Mouse (Mus musculus): Measurements from ENCODE around the gene Dok5. TPM values are rescaled to one million over a fixed set of nuclear protein-coding genes. Genes with fewer than 3 reads are reported as not detected.

The Dok5 gene
- not detected in 2 replicates for polyA plus RNA-seq (2012; ENCODE audit: insufficient read depth, low replicate concordance)

GRCm38 (mm10) chr2:170731632-170732561 is at the start of gene Dok5:
Dok5 (plus strand) TSS chr2:170731807.
- Histone ChIP-seq H3K4me3 (replicated peaks) (peak within 1 kb of the TSS; percentile 33), H3K27me3 (replicated peaks) (peaks cover 6% of the 10 kb centered on the region), H3K36me3 (replicated peaks; ENCODE audit: low read length) (no peaks in the 10 kb centered on the region), H3K4me1 (no peaks in the 10 kb centered on the region), H3K9me3 (peaks cover 61% of the 10 kb centered on the region)
- TF ChIP-seq GATA1 (IDR thresholded peaks at IDR 0.05; ENCODE audit: borderline replicate concordance, low read length) (no peak), FLI1 (IDR thresholded peaks at IDR 0.05; ENCODE audit: low read length) (no peak)

- TF ChIP-seq GATA1 (IDR thresholded peaks at IDR 0.05; ENCODE audit: borderline replicate concordance, low read length): no peak
- TF ChIP-seq FLI1 (IDR thresholded peaks at IDR 0.05; ENCODE audit: low read length): no peak
- Histone ChIP-seq H3K4me1 (no peaks in the 10 kb centered on the region), H3K36me3 (replicated peaks; ENCODE audit: low read length) (no peaks in the 10 kb centered on the region), H3K27me3 (replicated peaks) (no peaks in the 10 kb centered on the region), H3K9me3 (peaks cover 58% of the 10 kb centered on the region), H3K4me3 (replicated peaks) (no peak overlapping the region)
Measured at GRCm38 (mm10) chr2:170683385-170683784, 48.2 kb upstream of the Dok5 start.

GRCm38 (mm10) chr2:170695071-170695936 is 36.3 kb upstream of the Dok5 start:
- Histone ChIP-seq H3K27me3 (replicated peaks) (no peaks in the 10 kb centered on the region), H3K9me3 (peaks cover 74% of the 10 kb centered on the region), H3K36me3 (replicated peaks; ENCODE audit: low read length) (no peaks in the 10 kb centered on the region), H3K4me3 (replicated peaks) (peak overlapping the region; percentile 72), H3K4me1 (no peaks in the 10 kb centered on the region)
- TF ChIP-seq GATA1 (IDR thresholded peaks at IDR 0.05; ENCODE audit: borderline replicate concordance, low read length): no peak
- no peak for TF ChIP-seq FLI1 (IDR thresholded peaks at IDR 0.05; ENCODE audit: low read length)

- no peaks in the 10 kb centered on the region for H3K4me1 ChIP-seq
- no peaks in the 10 kb centered on the region for H3K36me3 ChIP-seq (replicated peaks; ENCODE audit: low read length)
- no peaks in the 10 kb centered on the region for H3K27me3 ChIP-seq (replicated peaks)
- peak overlapping the region; percentile 72 for H3K4me3 ChIP-seq (replicated peaks)
- TF ChIP-seq FLI1 (IDR thresholded peaks at IDR 0.05; ENCODE audit: low read length) (no peak), GATA1 (IDR thresholded peaks at IDR 0.05; ENCODE audit: borderline replicate concordance, low read length) (no peak)
- peaks cover 77% of the 10 kb centered on the region for H3K9me3 ChIP-seq
Measured at GRCm38 (mm10) chr2:170695937-170696510, 35.6 kb upstream of the Dok5 start.

- H3K9me3 ChIP-seq: peaks cover 69% of the 10 kb centered on the region
- no peak overlapping the region for H3K4me3 ChIP-seq (replicated peaks)
- no peak for TF ChIP-seq GATA1 (IDR thresholded peaks at IDR 0.05; ENCODE audit: borderline replicate concordance, low read length)
- no peak for TF ChIP-seq FLI1 (IDR thresholded peaks at IDR 0.05; ENCODE audit: low read length)
- H3K27me3 ChIP-seq (replicated peaks): no peaks in the 10 kb centered on the region
- no peaks in the 10 kb centered on the region for H3K36me3 ChIP-seq (replicated peaks; ENCODE audit: low read length)
- H3K4me1 ChIP-seq: no peaks in the 10 kb centered on the region
Measured at GRCm38 (mm10) chr2:170700471-170700870, 31.1 kb upstream of the Dok5 start.

GRCm38 (mm10) chr2:170706488-170706887 is 25.1 kb upstream of the Dok5 start:
- TF ChIP-seq GATA1 (IDR thresholded peaks at IDR 0.05; ENCODE audit: borderline replicate concordance, low read length) (no peak), FLI1 (IDR thresholded peaks at IDR 0.05; ENCODE audit: low read length) (no peak)
- H3K36me3 ChIP-seq (replicated peaks; ENCODE audit: low read length): no peaks in the 10 kb centered on the region
- peak overlapping the region; percentile 53 for H3K4me3 ChIP-seq (replicated peaks)
- no peaks in the 10 kb centered on the region for H3K27me3 ChIP-seq (replicated peaks)
- peaks cover 69% of the 10 kb centered on the region for H3K9me3 ChIP-seq
- H3K4me1 ChIP-seq: no peaks in the 10 kb centered on the region

GRCm38 (mm10) chr2:170707672-170708071 is 23.9 kb upstream of the Dok5 start:
- no peak for TF ChIP-seq FLI1 (IDR thresholded peaks at IDR 0.05; ENCODE audit: low read length)
- no peak for TF ChIP-seq GATA1 (IDR thresholded peaks at IDR 0.05; ENCODE audit: borderline replicate concordance, low read length)
- Histone ChIP-seq H3K9me3 (peaks cover 78% of the 10 kb centered on the region), H3K27me3 (replicated peaks) (no peaks in the 10 kb centered on the region), H3K4me1 (no peaks in the 10 kb centered on the region), H3K36me3 (replicated peaks; ENCODE audit: low read length) (no peaks in the 10 kb centered on the region), H3K4me3 (replicated peaks) (no peak overlapping the region)

GRCm38 (mm10) chr2:170708901-170709300 is 22.7 kb upstream of the Dok5 start:
- peaks cover 81% of the 10 kb centered on the region for H3K9me3 ChIP-seq
- H3K4me1 ChIP-seq: no peaks in the 10 kb centered on the region
- H3K36me3 ChIP-seq (replicated peaks; ENCODE audit: low read length): no peaks in the 10 kb centered on the region
- TF ChIP-seq GATA1 (IDR thresholded peaks at IDR 0.05; ENCODE audit: borderline replicate concordance, low read length): no peak
- TF ChIP-seq FLI1 (IDR thresholded peaks at IDR 0.05; ENCODE audit: low read length): no peak
- H3K27me3 ChIP-seq (replicated peaks): no peaks in the 10 kb centered on the region
- H3K4me3 ChIP-seq (replicated peaks): no peak overlapping the region

- peaks cover 76% of the 10 kb centered on the region for H3K9me3 ChIP-seq
- no peak overlapping the region for H3K4me3 ChIP-seq (replicated peaks)
- no peak for TF ChIP-seq GATA1 (IDR thresholded peaks at IDR 0.05; ENCODE audit: borderline replicate concordance, low read length)
- TF ChIP-seq FLI1 (IDR thresholded peaks at IDR 0.05; ENCODE audit: low read length): no peak
- H3K27me3 ChIP-seq (replicated peaks): no peaks in the 10 kb centered on the region
- H3K4me1 ChIP-seq: no peaks in the 10 kb centered on the region
- H3K36me3 ChIP-seq (replicated peaks; ENCODE audit: low read length): no peaks in the 10 kb centered on the region
Measured at GRCm38 (mm10) chr2:170712658-170713285, 18.8 kb upstream of the Dok5 start.

All from megakaryocyte, embryonic 14.5 days (primary cell).